Comparison of ENCODE assay signal across 24 mouse cellular contexts in the genomic region with DNA sequence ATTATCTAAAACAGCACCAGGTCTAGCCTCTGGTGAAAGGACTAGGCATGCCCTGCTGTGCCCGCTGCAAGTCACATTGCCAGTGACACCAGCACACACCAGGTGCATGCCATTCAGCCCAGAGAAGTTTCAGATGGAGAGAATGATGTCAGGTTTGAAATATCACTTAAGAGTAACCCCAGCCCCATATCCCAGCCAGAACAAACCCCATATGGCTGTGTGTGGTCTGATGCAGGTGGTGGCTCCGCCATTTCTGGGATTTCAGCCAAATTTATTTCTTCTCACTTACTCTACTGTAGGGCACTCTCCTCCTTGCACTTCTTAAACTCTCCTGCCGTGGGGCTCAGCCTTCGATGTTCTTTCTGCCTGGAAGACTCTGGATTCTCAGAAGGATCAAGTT. TPM values are rescaled to one million over a fixed set of nuclear protein-coding genes. Genes with fewer than 3 reads are reported as not detected.
"Had no signal": no experiment of that assay in that cellular context is flagged by ENCODE, and none has a peak within 500 bp of the region (broad histone marks: within the 10 kb centered on the region; RNA-seq: fewer than 3 reads in every experiment).

No protein-coding gene starts in this region.

- H3K27me3 ChIP-seq: limb, embryonic 15.5 days; lung, embryonic 15.5 days; midbrain, embryonic 12.5 days; midbrain, embryonic 15.5 days; neural tube, embryonic 13.5 days had no signal

- H3K27ac ChIP-seq: layer of hippocampus, adult 2 months; limb, embryonic 15.5 days; liver, embryonic 14.5 days; lung, embryonic 15.5 days; midbrain, embryonic 12.5 days; midbrain, embryonic 15.5 days; neural tube, embryonic 13.5 days had no signal

- H3K4me2 ChIP-seq: limb, embryonic 15.5 days; liver, embryonic 11.5 days; lung, embryonic 15.5 days; midbrain, embryonic 12.5 days; midbrain, embryonic 15.5 days; neural tube, embryonic 13.5 days had no signal

- H3K9me3 ChIP-seq: limb, embryonic 15.5 days; lung, embryonic 15.5 days; midbrain, embryonic 12.5 days; midbrain, embryonic 15.5 days; neural tube, embryonic 13.5 days had no signal

- ATAC-seq: intestine, postnatal 0 days; liver, postnatal 0 days; midbrain, embryonic 15.5 days had no signal

- H3K36me3 ChIP-seq: limb, embryonic 15.5 days; lung, embryonic 15.5 days; midbrain, embryonic 12.5 days; midbrain, embryonic 15.5 days; neural tube, embryonic 13.5 days had no signal

- H3K9ac ChIP-seq: limb, embryonic 15.5 days; liver, embryonic 14.5 days; liver, postnatal 0 days; lung, embryonic 15.5 days; midbrain, embryonic 12.5 days; midbrain, embryonic 15.5 days; neural tube, embryonic 13.5 days had no signal

- H3K4me1 ChIP-seq: lung, embryonic 15.5 days; midbrain, embryonic 12.5 days; midbrain, embryonic 15.5 days; neural tube, embryonic 13.5 days had no signal

- H3K4me3 ChIP-seq: layer of hippocampus, adult 2 months; limb, embryonic 15.5 days; lung, embryonic 15.5 days; midbrain, embryonic 12.5 days; midbrain, embryonic 15.5 days; myocyte; neural tube, embryonic 13.5 days had no signal

- DNase-seq: kidney, postnatal 25 days; layer of hippocampus, adult 9-11 months; liver, postnatal 0 days; lung, postnatal 10 days; lung, postnatal 4 days; retina, postnatal 1 day; right cerebral cortex, postnatal 25 days; spleen, adult 18-20 months; thymus, adult 2 months; thymus, postnatal 14 days had no signal

RNA-seq across cellular contexts. Expression of gene Defb28, which starts 2.0 kb away (rescaled TPM):
- polyA plus RNA-seq: intestine, embryonic 14.5 days; intestine, postnatal 0 days; kidney, embryonic 16.5 days; large intestine, adult 2 months; limb, embryonic 15.5 days; liver, embryonic 11.5 days; liver, embryonic 14.5 days; liver, postnatal 0 days; lung, embryonic 15.5 days; midbrain, embryonic 12.5 days; midbrain, embryonic 15.5 days; myocyte; neural tube, embryonic 13.5 days; stomach, embryonic 16.5 days; thymus, adult 2 months had no signal

RNA-seq across cellular contexts. Expression of gene Defb26, which starts 4.6 kb away (rescaled TPM):
- polyA plus RNA-seq: intestine, embryonic 14.5 days; intestine, postnatal 0 days; kidney, embryonic 16.5 days; large intestine, adult 2 months; limb, embryonic 15.5 days; liver, embryonic 11.5 days; liver, embryonic 14.5 days; liver, postnatal 0 days; lung, embryonic 15.5 days; midbrain, embryonic 12.5 days; midbrain, embryonic 15.5 days; myocyte; neural tube, embryonic 13.5 days; stomach, embryonic 16.5 days; thymus, adult 2 months had no signal

RNA-seq across cellular contexts. Expression of gene Defb29, which starts 23.8 kb away (rescaled TPM):
- polyA plus RNA-seq: intestine, embryonic 14.5 days; intestine, postnatal 0 days; large intestine, adult 2 months; limb, embryonic 15.5 days; liver, embryonic 11.5 days; liver, embryonic 14.5 days; liver, postnatal 0 days; lung, embryonic 15.5 days; midbrain, embryonic 12.5 days; midbrain, embryonic 15.5 days; myocyte; neural tube, embryonic 13.5 days; stomach, embryonic 16.5 days; thymus, adult 2 months had no signal

RNA-seq across cellular contexts. Expression of gene Defb22, which starts 26.1 kb away (rescaled TPM):
- polyA plus RNA-seq: intestine, embryonic 14.5 days; intestine, postnatal 0 days; kidney, embryonic 16.5 days; large intestine, adult 2 months; limb, embryonic 15.5 days; liver, embryonic 11.5 days; liver, embryonic 14.5 days; liver, postnatal 0 days; lung, embryonic 15.5 days; midbrain, embryonic 12.5 days; midbrain, embryonic 15.5 days; myocyte; neural tube, embryonic 13.5 days; stomach, embryonic 16.5 days; thymus, adult 2 months had no signal

RNA-seq across cellular contexts. Expression of gene Defb20, which starts 39.2 kb away (rescaled TPM):
- polyA plus RNA-seq: intestine, embryonic 14.5 days; intestine, postnatal 0 days; kidney, embryonic 16.5 days; limb, embryonic 15.5 days; liver, embryonic 11.5 days; liver, embryonic 14.5 days; liver, postnatal 0 days; lung, embryonic 15.5 days; midbrain, embryonic 12.5 days; midbrain, embryonic 15.5 days; myocyte; neural tube, embryonic 13.5 days; stomach, embryonic 16.5 days; thymus, adult 2 months had no signal
